Mouse (Mus musculus): ENCODE data around the gene Kcnj6.

DNA sequence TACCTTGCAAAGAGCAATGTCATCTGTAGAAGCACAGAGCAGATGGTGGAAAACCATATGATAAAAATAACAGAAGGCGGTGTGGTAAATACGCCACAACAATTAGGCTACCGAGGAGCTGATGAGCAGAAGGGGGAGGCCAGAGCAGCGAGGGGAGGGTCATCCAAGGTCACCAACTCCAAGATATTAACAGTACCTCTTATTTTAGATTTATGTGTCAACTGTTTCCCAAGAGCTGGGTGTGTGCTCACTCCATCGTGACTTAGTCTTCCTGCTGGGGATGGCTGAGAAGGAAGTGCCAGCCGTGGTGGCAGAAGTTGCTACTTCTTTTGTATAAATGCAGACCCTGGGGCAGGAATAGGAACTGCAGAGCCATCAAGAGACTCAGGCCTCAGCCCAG, 28.6 kb downstream of the Kcnj6 start:
- TF ChIP-seq CTCF (IDR thresholded peaks at IDR 0.05; ENCODE audit: borderline replicate concordance, control insufficient read depth, extremely low read depth, insufficient read depth, low read length, poor library complexity) (no peak), POLR2A (IDR thresholded peaks at IDR 0.05; ENCODE audit: control insufficient read depth, extremely low read depth, insufficient read depth, low read length, poor library complexity) (no peak)

Measured in thymus, adult 2 months (tissue).